Comparison of ENCODE assay signal across 8 mouse cellular contexts in genomic region chr6:88901471-88901870, GRCm38 (mm10). TPM values are rescaled to one million over a fixed set of nuclear protein-coding genes. Genes with fewer than 3 reads are reported as not detected.
DNase-seq lines count a peak whose midpoint lies in the region; ATAC-seq and TF ChIP-seq lines count a peak whose summit lies in the region.

No protein-coding gene starts in this region.

- H3K9ac ChIP-seq in kidney, embryonic 15.5 days, result peak overlapping the region; percentile 89
- H3K9ac ChIP-seq in hindbrain, embryonic 14.5 days, result peak overlapping the region; percentile 75

- peaks cover 5% of the 10 kb centered on the region for H3K36me3 ChIP-seq in kidney, embryonic 15.5 days
- H3K36me3 ChIP-seq in hindbrain, embryonic 14.5 days (replicated peaks; ENCODE audit: control insufficient read depth, insufficient read depth), result no peaks in the 10 kb centered on the region

- H3K4me1 ChIP-seq in kidney, embryonic 15.5 days, result peaks cover 68% of the 10 kb centered on the region
- peaks cover 26% of the 10 kb centered on the region for H3K4me1 ChIP-seq in hindbrain, embryonic 14.5 days (replicated peaks; ENCODE audit: control insufficient read depth, insufficient read depth, low read length)

- H3K27me3 ChIP-seq in kidney, embryonic 15.5 days, result no peaks in the 10 kb centered on the region
- no peaks in the 10 kb centered on the region for H3K27me3 ChIP-seq in hindbrain, embryonic 14.5 days (ENCODE audit: control insufficient read depth, insufficient read depth, low read length)

- 7% methylated on average over 5 of the region's 5 CpGs for WGBS in kidney, embryonic 15.5 days
- 10% methylated on average over 5 of the region's 5 CpGs for WGBS in hindbrain, embryonic 14.5 days

- peak overlapping the region; percentile 90 for H3K4me2 ChIP-seq in kidney, embryonic 15.5 days
- peak overlapping the region; percentile 98 for H3K4me2 ChIP-seq in hindbrain, embryonic 14.5 days (replicated peaks)

- no peak for TF ChIP-seq CTCF in brain, embryonic 14.5 days (IDR thresholded peaks at IDR 0.05; ENCODE audit: borderline replicate concordance, extremely low read depth, insufficient read depth, insufficient read length)

- H3K27ac ChIP-seq in kidney, embryonic 15.5 days, result peak overlapping the region; percentile 94
- peak overlapping the region; percentile 66 for H3K27ac ChIP-seq in hindbrain, embryonic 14.5 days

- H3K4me3 ChIP-seq in kidney, embryonic 15.5 days (replicated peaks), result peak overlapping the region; percentile 89
- peak overlapping the region; percentile 57 for H3K4me3 ChIP-seq in hindbrain, embryonic 14.5 days (replicated peaks; ENCODE audit: low read length)

- 0 out of 2 replicates have a peak, but pooled peaks have one; percentile 3 for ATAC-seq in kidney, embryonic 15.5 days (replicated peaks; ENCODE audit: low FRiP score)
- peak; percentile 1; the same call in 1 of the 2 replicates for ATAC-seq in hindbrain, embryonic 14.5 days (ENCODE audit: low FRiP score)

- TF ChIP-seq POLR2A in brain, embryonic 14.5 days (IDR thresholded peaks at IDR 0.05; ENCODE audit: borderline replicate concordance, extremely low read depth, insufficient read depth, insufficient read length, poor library complexity, severe bottlenecking), result no peak

- no peaks in the 10 kb centered on the region for H3K9me3 ChIP-seq in kidney, embryonic 15.5 days (replicated peaks)
- no peaks in the 10 kb centered on the region for H3K9me3 ChIP-seq in hindbrain, embryonic 14.5 days (ENCODE audit: control insufficient read depth, low read length)

- DNase-seq in kidney, adult 18-20 months, result no peak
- DNase-seq in brain, embryonic 14.5 days (ENCODE audit: low read depth), result peak; percentile 38
- no peak for DNase-seq in hindbrain, embryonic 14.5 days (ENCODE audit: low spot score)
- peak; percentile 53 for DNase-seq in lung, postnatal 25 days (ENCODE audit: low spot score)
- DNase-seq in retina, postnatal 1 day, result no peak
- DNase-seq in T-cell, adult 2 months (ENCODE audit: low spot score), result no peak
- no peak for DNase-seq in right cerebral cortex, postnatal 25 days

RNA-seq across cellular contexts. Expression of gene Tpra1, which starts 0.6 kb away (rescaled TPM):
- 68.3 and 75.1 TPM in 2 replicates for polyA plus RNA-seq in kidney, embryonic 15.5 days (2015; fragmentation: Nextera tagmentation; extraction: Ambion mirVana)
- polyA plus RNA-seq in brain, embryonic 14.5 days (2012; rRNA removed), result 116 and 166 TPM in 2 replicates
- 45.8 and 48.5 TPM in 2 replicates for polyA plus RNA-seq in hindbrain, embryonic 14.5 days (2014; fragmentation: Nextera tagmentation; extraction: Ambion mirVana)

RNA-seq across cellular contexts. Expression of gene Mcm2, which starts 2.9 kb away (rescaled TPM):
- 145 and 158 TPM in 2 replicates for polyA plus RNA-seq in kidney, embryonic 15.5 days (2015; fragmentation: Nextera tagmentation; extraction: Ambion mirVana)
- polyA plus RNA-seq in brain, embryonic 14.5 days (2012; rRNA removed), result 45.7 and 74.3 TPM in 2 replicates
- 27.0 and 30.2 TPM in 2 replicates for polyA plus RNA-seq in hindbrain, embryonic 14.5 days (2014; fragmentation: Nextera tagmentation; extraction: Ambion mirVana)

RNA-seq across cellular contexts. Expression of gene Podxl2, which starts 26.6 kb away (rescaled TPM):
- polyA plus RNA-seq in kidney, embryonic 15.5 days (2015; fragmentation: Nextera tagmentation; extraction: Ambion mirVana), result 43.2 and 55.0 TPM in 2 replicates
- 1,097 and 1,604 TPM in 2 replicates for polyA plus RNA-seq in brain, embryonic 14.5 days (2012; rRNA removed)
- 525 and 527 TPM in 2 replicates for polyA plus RNA-seq in hindbrain, embryonic 14.5 days (2014; fragmentation: Nextera tagmentation; extraction: Ambion mirVana)

RNA-seq across cellular contexts. Expression of gene Abtb1, which starts 59.7 kb away (rescaled TPM):
- polyA plus RNA-seq in kidney, embryonic 15.5 days (2015; fragmentation: Nextera tagmentation; extraction: Ambion mirVana), result 32.4 and 35.4 TPM in 2 replicates
- polyA plus RNA-seq in brain, embryonic 14.5 days (2012; rRNA removed), result 61.7 and 83.6 TPM in 2 replicates
- polyA plus RNA-seq in hindbrain, embryonic 14.5 days (2014; fragmentation: Nextera tagmentation; extraction: Ambion mirVana), result 28.1 and 33.8 TPM in 2 replicates

Comparison
In these comparisons a context has a peak if more than half of its experiments do, and no peak if none do; other contexts are left out.
1. DNase-seq: peak in brain, embryonic 14.5 days (single experiment) and lung, postnatal 25 days (single experiment); none in kidney, adult 18-20 months (single experiment), hindbrain, embryonic 14.5 days (single experiment), retina, postnatal 1 day (single experiment), T-cell, adult 2 months (single experiment) and right cerebral cortex, postnatal 25 days (single experiment).